Mouse (Mus musculus) midbrain, embryonic 14.5 days (tissue): ENCODE results near the gene Ppp6c. TPM values are rescaled to one million over a fixed set of nuclear protein-coding genes. Genes with fewer than 3 reads are reported as not detected.
"Not testable (repeated sequence)": the region's sequence is repeated elsewhere in the genome, so short reads cannot be mapped to it uniquely, and the experiment has no call there.

Experiments used
- ATAC-seq: fragments of 200-750 bp; cut with Nextera tagmentation; 2 replicates; pipeline ENCODE4 v1.8.0; 2017; ENCODE audit warnings: moderate number of reproducible peaks, moderate library complexity; ENCODE audit not compliant: low FRiP score, low TSS enrichment
- DNase-seq: peaks from one replicate; pipeline ENCODE4 v3.0.0-alpha.2; 2015
- H3K27ac ChIP-seq: fragments of 300-500 bp; sonication (generic); replicated peaks from 2 replicates; pipeline ENCODE4 v1.5.1; 2014; ENCODE audit warnings: mild to moderate bottlenecking, low read depth, low read length, moderate library complexity
- H3K27me3 ChIP-seq: fragments of 300-500 bp; sonication (generic); 2 replicates; pipeline ENCODE4 v1.6.1; 2014; ENCODE audit warnings: low read length, control low read depth, mixed read lengths; ENCODE audit not compliant: control insufficient read depth, insufficient read depth
- H3K36me3 ChIP-seq: fragments of 300-500 bp; sonication (generic); 2 replicates; pipeline ENCODE4 v1.6.1; 2014; ENCODE audit warnings: low read length, control low read depth; ENCODE audit not compliant: control insufficient read depth, insufficient read depth
- H3K4me1 ChIP-seq: fragments of 300-500 bp; sonication (generic); 2 replicates; pipeline ENCODE4 v1.6.1; 2014; ENCODE audit warnings: mild to moderate bottlenecking, antibody characterized with exemption, low read length, control low read depth; ENCODE audit not compliant: control insufficient read depth, insufficient read depth
- H3K4me2 ChIP-seq: fragments of 300-500 bp; sonication (generic); 2 replicates; pipeline ENCODE4 v1.6.1; 2014; ENCODE audit warnings: mild to moderate bottlenecking, low read length, moderate library complexity
- H3K4me3 ChIP-seq: fragments of 300-500 bp; sonication (generic); replicated peaks from 2 replicates; pipeline ENCODE4 v1.5.1; 2014; ENCODE audit warnings: low read depth, low read length
- H3K9ac ChIP-seq: fragments of 300-500 bp; sonication (generic); replicated peaks from 2 replicates; pipeline ENCODE4 v1.6.1; 2014; ENCODE audit warnings: mild to moderate bottlenecking, low read length, moderate library complexity
- H3K9me3 ChIP-seq: fragments of 300-500 bp; sonication (generic); 2 replicates; pipeline ENCODE4 v1.6.1; 2016; ENCODE audit warnings: low read length, control low read depth, mixed read lengths; ENCODE audit not compliant: control insufficient read depth
- WGBS: fragments of 180-500 bp; shearing (Covaris S2); extraction: QIAGEN DNeasy Blood & Tissue Kit; methylation state at CpG from one replicate; pipeline ENCODE4 v1.1.7; 2014; 5-methylcytosine and 5-hydroxymethylcytosine counted together
- polyA plus RNA-seq: library from polyadenylated mRNA; unstranded; fragments of >200 nt; fragmentation: Nextera tagmentation; extraction: Ambion mirVana; gene quantifications from 2 replicates; pipeline ENCODE4 v1.2.1, GENCODE M21; 2014

Ppp6c gene
- polyA plus RNA-seq: 66.3 and 95.3 TPM in 2 replicates

DNA sequence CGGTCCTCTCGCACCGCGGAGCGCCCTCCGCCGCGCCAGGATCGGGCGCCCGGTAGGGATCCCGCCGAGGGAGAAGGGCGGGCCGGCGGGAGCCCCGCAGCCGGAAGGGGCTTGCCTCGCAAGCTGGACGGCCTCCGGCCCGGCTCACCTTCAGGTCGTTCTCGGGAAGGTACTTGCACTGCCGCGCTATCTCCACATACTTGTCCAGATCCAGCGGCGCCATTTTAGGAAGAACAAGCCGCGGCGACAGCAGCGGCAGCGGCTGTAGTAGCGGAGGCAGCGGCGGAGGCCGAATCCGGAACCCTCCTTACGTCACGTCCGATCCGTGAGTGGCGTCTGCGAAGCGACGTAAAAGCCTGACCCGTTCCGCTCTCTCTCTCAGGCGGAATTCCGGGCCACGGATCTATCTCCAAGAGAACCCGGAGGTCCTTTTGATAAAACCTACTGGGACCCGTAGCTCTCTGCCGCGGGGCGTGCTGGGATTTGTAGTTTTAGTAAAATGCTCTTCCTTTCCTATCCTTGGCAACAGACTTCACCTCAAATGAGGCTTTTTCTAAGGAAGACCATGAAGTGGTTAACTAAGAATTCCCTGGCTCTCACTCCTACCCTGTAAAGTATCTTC lies at the start of gene Ppp6c:
Gene Ppp6c (minus strand): TSS at position 433 of the 622 bp plus-strand sequence.
- Histone ChIP-seq H3K4me1 (peaks cover 11% of the 10 kb centered on the region), H3K4me3 (peak within 1 kb of the TSS; percentile 72), H3K9ac (peak within 1 kb of the TSS; percentile 89), H3K27me3 (no peaks in the 10 kb centered on the region), H3K36me3 (no peaks in the 10 kb centered on the region), H3K27ac (peak within 1 kb of the TSS; percentile 95), H3K9me3 (no peaks in the 10 kb centered on the region), H3K4me2 (peak within 1 kb of the TSS; percentile 68)
- peak; percentile 98 for DNase-seq
- ATAC-seq: peak; percentile 99
- WGBS: under 1% methylated on average over 56 of the region's 56 CpGs

DNA sequence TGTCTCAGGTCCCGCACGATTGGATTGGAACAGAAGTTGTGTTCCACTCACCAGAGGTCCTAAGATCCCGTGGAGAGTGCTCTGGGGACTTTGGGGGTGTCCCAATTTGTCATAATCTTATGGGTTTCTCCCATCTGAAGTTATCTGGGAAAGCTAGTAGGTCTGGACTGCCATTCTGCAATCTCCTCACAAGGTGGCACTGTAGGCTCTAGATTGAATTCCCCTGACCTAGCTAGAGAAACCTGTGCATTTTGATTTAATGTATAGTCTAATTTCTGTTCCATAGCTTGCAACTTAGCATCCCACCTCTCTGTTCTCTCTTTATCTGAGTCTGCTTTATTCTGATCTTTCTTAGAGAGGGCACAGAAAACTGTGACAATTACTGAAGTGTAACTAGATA lies 42.1 kb upstream of the Ppp6c start:
- no peak for ATAC-seq
- no peak overlapping the region for H3K4me2 ChIP-seq
- no peaks in the 10 kb centered on the region for H3K27me3 ChIP-seq
- WGBS: 58% methylated on average over 3 of the region's 3 CpGs
- no peak overlapping the region for H3K27ac ChIP-seq
- no peak overlapping the region for H3K9ac ChIP-seq
- H3K36me3 ChIP-seq: no peaks in the 10 kb centered on the region
- H3K4me1 ChIP-seq: no peaks in the 10 kb centered on the region
- no peak overlapping the region for H3K4me3 ChIP-seq
- H3K9me3 ChIP-seq: peaks cover 6% of the 10 kb centered on the region
- peak; percentile 80 for DNase-seq

- WGBS: 94% methylated on average over 11 of the region's 11 CpGs
- DNase-seq, H3K9me3 ChIP-seq: not testable (repeated sequence)
Observed at GRCm38 (mm10) chr2:39252275-39252674, 26.0 kb upstream of the Ppp6c start.

DNA sequence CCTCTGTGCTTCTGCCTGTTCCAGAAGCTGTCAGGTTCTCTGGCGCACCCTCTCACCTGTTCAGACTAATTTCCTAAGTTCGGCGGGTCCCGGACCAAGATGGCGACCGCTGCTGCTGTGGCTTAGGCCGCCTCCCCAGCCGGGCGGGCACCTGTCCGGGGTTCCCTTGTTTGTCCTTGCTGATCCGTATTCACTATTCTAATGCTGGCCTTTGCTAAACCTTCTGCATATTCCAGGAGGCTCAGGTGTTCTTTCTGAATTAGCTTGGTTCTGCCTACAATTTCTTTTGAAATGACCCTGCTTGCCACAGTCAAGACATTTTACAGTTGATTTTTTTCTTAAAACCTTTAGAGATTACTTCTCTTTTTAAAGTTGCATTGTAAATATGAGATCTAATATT lies 20.6 kb upstream of the Ppp6c start:
- not testable (repeated sequence) for H3K4me1 ChIP-seq, ATAC-seq, H3K27ac ChIP-seq, H3K9me3 ChIP-seq, H3K36me3 ChIP-seq, H3K9ac ChIP-seq, H3K4me3 ChIP-seq, DNase-seq, H3K27me3 ChIP-seq, H3K4me2 ChIP-seq
- 92% methylated on average over 8 of the region's 11 CpGs for WGBS

More at GRCm38 (mm10) chr2:39252275-39252674, 26.0 kb upstream of the Ppp6c start:
- not testable (repeated sequence) for H3K36me3 ChIP-seq, ATAC-seq, H3K4me1 ChIP-seq, H3K4me3 ChIP-seq, H3K4me2 ChIP-seq, H3K27me3 ChIP-seq, H3K27ac ChIP-seq, H3K9ac ChIP-seq

DNA sequence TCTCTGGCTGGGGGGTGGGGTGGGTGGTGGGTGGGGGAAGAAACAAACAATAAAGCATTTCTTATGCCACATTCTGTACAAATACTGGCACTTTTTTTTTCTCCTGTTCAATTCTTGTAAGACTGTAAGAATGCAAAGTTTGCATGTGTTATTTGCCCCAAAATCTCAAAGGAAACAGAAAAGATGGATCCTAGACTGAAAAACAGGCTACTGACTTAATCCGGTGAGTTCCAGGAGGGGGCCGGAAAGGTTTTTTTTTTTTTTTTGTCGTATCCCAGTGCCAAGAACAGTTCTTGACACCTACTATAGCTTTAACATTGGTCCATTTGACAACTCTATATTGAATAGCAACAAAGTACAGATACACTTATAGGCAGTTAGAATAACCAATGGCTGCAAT lies 480 bp upstream of the Ppp6c start:
- peaks cover 11% of the 10 kb centered on the region for H3K4me1 ChIP-seq
- no peaks in the 10 kb centered on the region for H3K9me3 ChIP-seq
- DNase-seq (no peak), ATAC-seq (no peak)
- 37% methylated on average over 3 of the region's 3 CpGs for WGBS
- H3K27me3 ChIP-seq: no peaks in the 10 kb centered on the region
- H3K4me2 ChIP-seq: peak overlapping the region; percentile 61
- H3K36me3 ChIP-seq: no peaks in the 10 kb centered on the region
- H3K27ac ChIP-seq: peak overlapping the region; percentile 95
- peak overlapping the region; percentile 72 for H3K4me3 ChIP-seq
- H3K9ac ChIP-seq: no peak overlapping the region; the same call in 1 of the 2 replicates

GRCm38 (mm10) chr2:39225331-39226018 lies 776 bp downstream of the Ppp6c start:
- peak overlapping the region; percentile 72 for H3K4me3 ChIP-seq
- H3K36me3 ChIP-seq, H3K27me3 ChIP-seq, H3K9me3 ChIP-seq: not testable (repeated sequence)
- H3K4me1 ChIP-seq: peaks cover 11% of the 10 kb centered on the region
- H3K27ac ChIP-seq: peak overlapping the region; percentile 95
- WGBS: 7% methylated on average over 21 of the region's 36 CpGs
- ATAC-seq (peak; percentile 44; the same call in 1 of the 2 replicates), DNase-seq (peak; percentile 2)
- H3K9ac ChIP-seq: peak overlapping the region; percentile 89
- H3K4me2 ChIP-seq: peak overlapping the region; percentile 68

- H3K4me2 ChIP-seq: peak overlapping the region; percentile 68
- peak overlapping the region; percentile 72 for H3K4me3 ChIP-seq
- H3K27me3 ChIP-seq: no peaks in the 10 kb centered on the region
- H3K27ac ChIP-seq: no peak overlapping the region
- H3K36me3 ChIP-seq: no peaks in the 10 kb centered on the region
- DNase-seq (no peak), ATAC-seq (no peak)
- H3K4me1 ChIP-seq: peaks cover 11% of the 10 kb centered on the region
- H3K9me3 ChIP-seq: no peaks in the 10 kb centered on the region
- no peak overlapping the region for H3K9ac ChIP-seq
Observed at GRCm38 (mm10) chr2:39224621-39225020, 1.6 kb downstream of the Ppp6c start.

GRCm38 (mm10) chr2:39220010-39220409 lies 6.2 kb downstream of the Ppp6c start:
- Histone ChIP-seq H3K4me1 (peaks cover 10% of the 10 kb centered on the region), H3K9ac (no peak overlapping the region), H3K4me2 (no peak overlapping the region), H3K27ac (no peak overlapping the region), H3K9me3 (no peaks in the 10 kb centered on the region), H3K36me3 (no peaks in the 10 kb centered on the region), H3K4me3 (no peak overlapping the region), H3K27me3 (no peaks in the 10 kb centered on the region)
- DNase-seq (no peak), ATAC-seq (no peak)
- WGBS: 95% methylated on average over 6 of the region's 6 CpGs

GRCm38 (mm10) chr2:39219034-39219433 lies 7.2 kb downstream of the Ppp6c start:
- Histone ChIP-seq H3K36me3 (no peaks in the 10 kb centered on the region), H3K9me3 (no peaks in the 10 kb centered on the region), H3K9ac (no peak overlapping the region), H3K4me3 (no peak overlapping the region), H3K27me3 (no peaks in the 10 kb centered on the region), H3K4me1 (no peaks in the 10 kb centered on the region), H3K27ac (no peak overlapping the region), H3K4me2 (no peak overlapping the region)
- 95% methylated on average over 3 of the region's 3 CpGs for WGBS
- ATAC-seq (no peak), DNase-seq (no peak)
